Mouse (Mus musculus): ENCODE measurements around the gene Pfpl.
A peak's percentile ranks its signal among the peaks of the same experiment; 100 is the strongest.

The Pfpl gene

GRCm38 (mm10) chr19:12464674-12465073, 37.0 kb downstream of the Pfpl start:
- DNase-seq = peak; percentile 55 to 56

DNA sequence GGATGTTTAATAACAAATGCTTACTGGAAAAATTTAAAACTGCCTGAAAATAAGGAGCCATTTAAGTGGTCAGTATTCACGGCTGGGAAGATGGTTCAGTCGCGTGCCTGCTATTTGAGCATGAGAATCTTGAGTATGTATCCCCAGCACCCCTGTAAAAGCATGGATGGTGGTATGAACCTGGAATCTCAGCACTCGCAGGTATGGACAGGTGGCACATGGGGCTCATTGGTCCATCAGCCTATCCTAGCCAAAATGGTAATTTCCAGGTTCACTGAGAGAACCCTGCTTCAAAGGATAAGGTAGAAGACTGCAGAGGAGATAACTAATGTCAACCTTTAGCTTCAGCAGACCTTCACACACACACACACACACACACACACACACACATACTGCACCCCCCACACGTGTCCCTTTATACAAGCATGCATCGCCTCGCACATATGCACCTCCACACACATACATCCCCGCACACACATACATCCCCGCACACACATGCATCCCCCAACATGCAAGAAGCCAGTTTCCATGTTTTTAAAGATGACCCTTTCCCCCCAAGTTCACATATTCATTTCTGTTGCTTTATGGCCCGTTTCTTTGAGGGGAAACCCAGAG, 37.9 kb downstream of the Pfpl start:
- peak in 1 of 2 experiments; percentile 3 for DNase-seq

DNA sequence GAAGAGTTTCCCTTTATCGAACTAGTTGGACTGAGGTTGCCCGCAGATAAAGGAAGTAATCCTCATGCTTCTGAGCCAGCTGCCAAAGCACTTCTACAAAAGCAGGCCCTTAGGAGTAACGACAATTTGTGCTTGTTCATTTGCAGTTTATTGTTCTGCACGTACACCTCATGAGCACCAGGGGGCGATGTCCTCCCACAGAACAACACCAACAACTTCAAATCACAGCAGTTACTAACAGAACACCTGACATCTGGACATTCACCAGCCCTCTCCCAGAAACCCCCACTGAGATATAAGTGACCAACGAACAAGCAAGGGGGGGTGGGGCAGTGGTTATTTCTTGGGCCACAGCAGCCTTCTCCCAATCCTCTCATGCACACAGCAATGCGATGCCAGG, 38.5 kb downstream of the Pfpl start:
- DNase-seq = peak; percentile 72 to 78

GRCm38 (mm10) chr19:12467436-12467835, 39.7 kb downstream of the Pfpl start:
- peak in 1 of 2 experiments; percentile 71 for DNase-seq

DNA sequence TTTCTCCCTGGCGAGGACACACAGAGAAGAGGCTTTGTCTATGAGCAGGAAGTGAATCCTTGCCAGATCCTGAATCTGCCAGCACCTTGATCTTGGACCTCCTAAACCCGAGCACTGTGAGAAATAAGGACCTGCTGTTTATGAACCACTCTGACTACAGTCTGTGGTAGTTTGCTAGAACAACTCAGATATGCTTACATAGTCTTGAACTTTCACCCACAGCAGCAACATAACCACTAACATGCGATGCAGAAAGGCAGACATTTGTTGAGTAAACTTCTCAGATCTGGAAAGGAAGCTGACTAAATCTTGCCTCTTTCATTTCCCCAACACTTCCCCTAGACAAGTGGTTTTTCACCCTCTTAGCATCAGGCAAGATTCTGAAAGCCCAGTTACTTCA, 44.2 kb downstream of the Pfpl start:
- DNase-seq = peak in 1 of 2 experiments; percentile 22

DNA sequence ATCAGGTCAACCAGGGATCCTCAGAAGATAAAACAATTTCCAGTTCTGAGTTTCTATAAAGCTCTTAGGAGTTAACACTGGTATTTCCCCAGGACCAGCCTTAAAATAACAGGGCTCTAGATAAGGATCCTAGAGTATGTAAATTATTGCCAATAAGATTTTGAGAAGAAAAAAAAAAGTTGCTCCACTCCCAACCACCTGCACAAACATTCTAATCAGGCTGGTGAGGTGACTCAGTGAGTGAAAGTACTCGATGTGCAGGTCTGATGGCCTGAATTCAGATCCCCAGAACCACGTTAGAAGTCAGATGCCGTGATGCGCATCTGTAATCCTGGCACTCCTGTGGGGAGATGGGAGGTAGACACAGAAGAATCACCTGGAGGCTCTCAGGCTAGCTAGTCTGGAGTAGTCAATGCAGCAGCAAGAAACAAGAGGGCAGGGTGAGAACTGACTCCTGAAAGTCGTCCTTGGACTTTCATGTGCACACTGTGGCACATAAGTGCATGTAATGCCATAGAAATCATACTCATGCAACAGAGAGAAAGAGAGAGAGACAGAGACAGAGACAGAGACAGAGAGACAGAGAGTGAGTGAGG, 44.8 kb downstream of the Pfpl start:
- peak in 1 of 2 experiments; percentile 7 for DNase-seq

DNA sequence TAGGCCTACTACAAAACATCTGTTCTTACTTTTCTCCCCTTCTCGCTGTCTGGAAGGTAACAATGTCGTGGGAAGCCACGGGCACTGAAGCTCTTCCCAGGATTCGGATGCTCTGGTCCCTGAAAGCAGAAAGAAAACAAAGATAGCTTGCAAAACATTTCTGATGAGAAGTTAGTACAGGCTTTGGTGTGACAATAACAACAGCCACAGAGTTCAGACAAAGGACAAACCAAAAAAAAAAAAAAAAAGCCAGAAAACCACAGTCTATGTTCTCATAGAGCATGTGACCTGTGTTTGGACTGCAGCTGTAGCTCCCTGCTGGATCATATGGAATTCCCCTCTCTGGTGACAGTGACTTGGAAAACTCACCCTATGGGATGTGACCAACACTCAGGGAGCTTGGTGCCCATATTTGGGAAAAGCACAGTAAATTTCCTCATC, 45.5 kb downstream of the Pfpl start:
- peak in 1 of 2 experiments; percentile 8 for DNase-seq

DNA sequence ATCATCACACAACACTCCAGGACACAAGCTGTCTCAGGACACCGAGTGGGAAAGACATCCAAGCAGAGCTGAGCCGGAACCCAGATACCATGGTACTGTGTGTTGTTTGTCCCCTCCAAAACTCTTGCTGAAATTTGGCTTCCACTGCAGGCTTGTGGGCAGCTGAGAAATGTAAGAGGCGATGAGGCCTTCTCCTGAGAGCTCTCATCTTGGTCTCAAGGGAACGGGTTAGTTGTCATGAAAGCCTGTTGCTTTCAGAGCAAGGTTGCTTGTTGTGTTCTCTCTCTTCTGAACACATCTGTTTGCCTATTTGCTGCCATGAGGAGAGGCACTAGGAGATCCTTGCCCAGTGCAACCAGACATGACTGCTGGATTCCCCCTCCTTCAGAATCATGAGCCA, 46.2 kb downstream of the Pfpl start:
- DNase-seq = peak in 1 of 2 experiments; percentile 10

DNA sequence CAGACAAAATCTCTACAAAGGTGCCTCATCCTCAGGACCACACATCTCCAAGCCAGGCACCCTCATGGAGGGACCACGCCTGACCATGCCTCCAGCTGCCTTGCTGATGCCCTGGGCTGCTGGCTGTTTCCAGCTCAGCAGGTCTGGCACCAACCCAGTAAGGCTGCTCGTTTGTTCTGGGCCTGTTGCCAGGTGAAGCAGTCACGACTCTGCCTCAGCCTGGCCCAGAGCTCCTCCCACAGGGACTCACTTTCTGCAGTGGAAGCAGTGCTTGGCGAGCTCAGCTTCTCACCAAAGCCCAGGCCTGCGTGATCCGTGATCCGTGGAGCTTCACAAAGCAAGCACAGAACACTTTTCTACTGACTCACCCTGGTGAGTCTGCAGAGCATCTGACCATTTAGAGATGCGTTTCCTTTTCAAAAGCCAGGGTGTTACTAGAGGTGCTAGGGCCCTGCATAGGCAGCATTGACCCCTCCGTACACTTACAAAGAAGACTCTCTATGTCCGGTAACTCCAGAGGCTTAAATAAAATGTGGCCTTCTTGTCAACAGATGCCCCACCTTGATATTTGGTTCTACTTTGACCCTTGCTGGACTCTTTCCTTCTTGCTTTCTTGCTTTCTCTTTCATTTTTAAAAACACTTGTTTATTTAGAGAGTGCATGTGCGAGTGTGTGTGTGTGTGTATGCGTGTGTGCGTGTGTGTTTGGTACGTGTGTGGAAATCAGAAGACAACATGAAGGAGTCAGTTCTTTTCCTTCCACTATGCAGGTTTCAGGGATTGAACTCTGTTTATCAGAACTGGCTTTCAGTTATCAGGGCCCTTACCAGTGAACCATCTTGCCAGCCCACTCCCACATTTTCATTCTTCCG, 47.9 kb downstream of the Pfpl start:
- DNase-seq = peak; percentile 91 to 92

DNA sequence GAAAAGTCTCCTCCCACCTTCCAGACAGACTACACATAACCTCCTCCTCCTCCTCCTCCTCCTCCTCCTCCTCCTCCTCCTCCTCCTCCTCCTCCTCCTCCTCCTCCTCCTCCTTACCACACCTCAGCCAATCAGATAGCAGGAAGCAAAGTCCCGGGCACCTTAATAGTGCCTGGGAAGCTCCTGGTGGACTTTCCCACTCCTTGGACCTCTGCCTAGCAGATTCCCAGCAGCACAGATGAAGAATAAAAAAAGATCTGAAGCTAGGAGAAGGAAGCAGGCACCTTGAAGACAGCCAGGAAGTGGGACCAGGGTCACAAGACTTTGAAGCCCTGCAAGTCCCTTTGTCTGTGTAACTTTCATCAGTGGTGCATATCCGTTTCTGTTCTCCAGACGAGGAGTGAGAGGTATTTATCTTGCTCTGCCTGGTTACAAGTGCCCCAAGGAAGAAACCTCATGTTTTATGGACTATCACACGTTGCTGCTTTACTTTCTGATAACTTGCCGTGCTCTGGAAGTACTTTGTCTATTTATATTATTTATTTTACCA, 49.1 kb downstream of the Pfpl start:
- peak in 1 of 2 experiments; percentile 6 for DNase-seq

DNA sequence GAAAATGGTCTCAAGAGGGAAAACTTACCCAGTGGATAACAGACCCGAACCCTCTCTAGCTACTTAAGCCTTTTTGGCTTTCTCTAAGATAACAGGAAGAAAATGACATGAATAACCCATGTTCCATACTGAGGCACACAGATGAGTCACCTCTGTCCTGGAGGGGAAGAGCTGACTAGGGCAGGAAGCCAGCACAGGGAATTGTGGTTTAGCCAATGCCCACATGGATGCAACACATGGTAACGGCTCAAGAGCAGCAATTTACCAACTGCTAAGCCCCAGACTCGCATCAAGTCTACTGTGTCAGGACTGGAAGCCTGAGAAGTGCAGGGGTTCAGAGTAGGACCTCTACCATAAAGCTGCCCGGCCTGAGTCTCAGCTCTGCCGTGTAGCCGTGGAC, 50.7 kb downstream of the Pfpl start:
- DNase-seq = peak in 1 of 2 experiments; percentile 4

All from lung, postnatal 4 days (tissue).